Mouse (Mus musculus) ES-Bruce4 (cell line): Measurements from ENCODE around the gene Ldlrad1.

Experiments
- CTCF ChIP-seq: IDR thresholded peaks from one replicate; pipeline ENCODE4 v1.8.1; 2011; ENCODE audit warnings: low read depth, low read length
- EP300 ChIP-seq: IDR thresholded peaks from 2 replicates; pipeline ENCODE4 v1.6.1; 2011; ENCODE audit warnings: low read depth, low read length; ENCODE audit not compliant: insufficient read depth
- POLR2A ChIP-seq: IDR thresholded peaks from one replicate; pipeline ENCODE4 v1.8.1; 2011; ENCODE audit warnings: low read length; ENCODE audit not compliant: insufficient read depth

- TF ChIP-seq POLR2A (no peak), CTCF (no peak), EP300 (no peak)
Measured at GRCm38 (mm10) chr4:107180746-107181145, 28.2 kb upstream of the Ldlrad1 start.
